Mouse (Mus musculus): ENCODE results near the gene Acap2.

GRCm38 (mm10) chr16:31081125-31081664 lies 119.8 kb downstream of the Acap2 start, which contains the start of gene Xxylt1:
- TF ChIP-seq ETS1 (IDR thresholded peaks at IDR 0.05; ENCODE audit: low read depth, low read length), result peak; percentile 15; the same call in 1 of the 2 replicates
- TF ChIP-seq CHD2 (IDR thresholded peaks at IDR 0.05; ENCODE audit: low read length), result no peak
- TF ChIP-seq GATA1 (IDR thresholded peaks at IDR 0.05; ENCODE audit: low read depth, low read length), result peak; percentile 60
- no peak for TF ChIP-seq CHD1 (IDR thresholded peaks at IDR 0.05; ENCODE audit: low read depth, low read length)
- peak in 2 of 3 experiments; percentile 30 to 68; a peak in 3 of 6 replicates for TF ChIP-seq CTCF (IDR thresholded peaks at IDR 0.05 in 2 of 3, conservative IDR thresholded peaks at IDR 0.05 in 1 of 3; ENCODE audit: control insufficient read depth in 1 of 3, insufficient read depth in 1 of 3, low read depth in 2 of 3, low read length in 3 of 3, poor library complexity in 1 of 3, severe bottlenecking in 1 of 3)
- TF ChIP-seq ZC3H11A (IDR thresholded peaks at IDR 0.05; ENCODE audit: low read depth, low read length), result no peak
- no peak for TF ChIP-seq EP300 (IDR thresholded peaks at IDR 0.05; ENCODE audit: low read depth in 1 of 2, low read length in 2 of 2)
- TF ChIP-seq ELF1 (IDR thresholded peaks at IDR 0.05; ENCODE audit: low read depth, low read length), result 0 out of 2 replicates have a peak, but pooled peaks have one; percentile 38
- TF ChIP-seq E2F4 (IDR thresholded peaks at IDR 0.05; ENCODE audit: borderline replicate concordance, low read depth, low read length), result no peak
- TF ChIP-seq SIN3A (IDR thresholded peaks at IDR 0.05; ENCODE audit: low read length), result peak; percentile 97
